Mouse (Mus musculus): ENCODE measurements around the gene Rtn1. TPM values are rescaled to one million over a fixed set of nuclear protein-coding genes. Genes with fewer than 3 reads are reported as not detected.

Rtn1 gene
- polyA plus RNA-seq, 1 experiment from 2014 or later = 69.3 TPM

DNA sequence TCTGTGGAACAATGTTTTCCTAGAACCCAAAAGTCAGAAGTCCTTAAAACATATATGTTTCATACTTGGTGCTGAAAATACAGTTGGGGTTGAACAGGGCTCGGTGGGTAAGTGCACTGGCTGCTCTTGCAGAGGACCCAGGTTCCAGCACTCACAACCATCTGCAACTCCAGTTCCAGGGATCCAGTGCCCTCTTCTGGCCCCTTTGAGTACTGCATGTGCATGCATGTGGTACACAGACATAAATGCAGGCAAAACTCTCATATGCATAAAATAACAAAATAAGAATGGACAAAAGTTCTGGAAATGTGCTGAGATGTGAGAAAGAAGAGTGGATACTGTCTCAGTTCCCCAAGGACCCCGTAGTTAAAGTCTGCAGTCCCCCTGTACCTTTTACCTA lies 141.2 kb downstream of the Rtn1 start:
- H3K4me1 ChIP-seq (ENCODE audit: control insufficient read depth, insufficient read depth, low read length) = no peaks in the 10 kb centered on the region
- no peaks in the 10 kb centered on the region for H3K9me3 ChIP-seq (ENCODE audit: control insufficient read depth, low read length)
- H3K4me2 ChIP-seq (ENCODE audit: low read depth, low read length) = no peak overlapping the region
- no peak for ATAC-seq
- H3K27ac ChIP-seq (ENCODE audit: low read length) = no peak overlapping the region
- WGBS = 82% methylated on average over 2 of the region's 2 CpGs
- H3K36me3 ChIP-seq (ENCODE audit: control insufficient read depth, insufficient read depth, low read length) = no peaks in the 10 kb centered on the region
- H3K9ac ChIP-seq (ENCODE audit: low read depth, low read length) = no peak overlapping the region
- no peaks in the 10 kb centered on the region for H3K27me3 ChIP-seq (replicated peaks; ENCODE audit: control insufficient read depth, insufficient read depth, low read length)
- no peak overlapping the region for H3K4me3 ChIP-seq (ENCODE audit: low read length)

DNA sequence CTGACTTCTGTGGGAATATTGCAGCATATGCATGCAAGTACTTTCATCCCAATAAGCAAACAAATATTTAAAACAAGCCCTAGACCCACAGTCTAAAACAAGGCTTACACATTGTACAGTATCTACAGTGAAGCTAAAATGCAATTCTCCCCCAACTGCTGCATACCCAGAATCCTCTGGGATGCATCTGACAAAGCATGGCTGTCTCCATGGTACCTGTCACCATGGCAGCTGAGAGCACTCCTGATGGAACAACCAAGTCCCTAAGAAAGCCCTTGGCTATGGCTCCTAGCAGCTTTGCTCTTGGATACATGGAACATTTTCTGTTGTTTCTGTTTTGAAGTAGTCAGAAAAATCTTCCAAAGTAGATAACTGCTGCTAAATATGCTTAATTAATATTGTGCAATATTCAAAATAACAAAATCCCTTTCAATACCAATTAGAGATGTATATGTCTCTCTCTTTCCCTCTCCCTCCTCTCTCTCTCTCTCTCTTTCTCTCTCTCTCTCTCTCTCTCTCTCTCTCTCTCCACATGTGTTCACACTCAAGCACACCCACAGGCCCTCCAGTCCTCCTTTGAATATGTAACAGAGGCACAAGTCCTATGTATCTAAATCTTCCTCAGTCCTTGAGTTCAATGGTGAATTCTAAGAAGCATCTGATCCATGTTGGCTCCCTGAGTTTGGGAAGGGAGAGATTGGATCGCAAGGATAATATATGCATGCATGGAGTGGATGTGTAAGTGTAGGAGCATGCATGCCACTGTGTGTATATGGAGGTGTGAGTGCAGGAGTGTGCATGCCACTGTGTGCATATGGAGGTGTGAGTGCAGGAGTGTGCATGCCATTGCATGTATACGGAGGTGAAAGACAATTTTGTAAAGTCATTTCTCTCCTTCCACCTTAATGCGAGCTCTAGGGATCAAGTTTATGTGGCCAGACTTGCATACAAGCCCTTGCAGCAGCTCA lies 143.3 kb downstream of the Rtn1 start:
- H3K4me2 ChIP-seq (ENCODE audit: low read depth, low read length) = no peak overlapping the region
- ATAC-seq = no peak
- H3K4me1 ChIP-seq (ENCODE audit: control insufficient read depth, insufficient read depth, low read length) = no peaks in the 10 kb centered on the region
- H3K27ac ChIP-seq (ENCODE audit: low read length) = no peak overlapping the region
- H3K9me3 ChIP-seq (ENCODE audit: control insufficient read depth, low read length) = no peaks in the 10 kb centered on the region
- no peaks in the 10 kb centered on the region for H3K36me3 ChIP-seq (ENCODE audit: control insufficient read depth, insufficient read depth, low read length)
- no peaks in the 10 kb centered on the region for H3K27me3 ChIP-seq (replicated peaks; ENCODE audit: control insufficient read depth, insufficient read depth, low read length)
- no peak overlapping the region for H3K4me3 ChIP-seq (ENCODE audit: low read length)
- H3K9ac ChIP-seq (ENCODE audit: low read depth, low read length) = no peak overlapping the region
- 86% methylated on average over 3 of the region's 3 CpGs for WGBS

DNA sequence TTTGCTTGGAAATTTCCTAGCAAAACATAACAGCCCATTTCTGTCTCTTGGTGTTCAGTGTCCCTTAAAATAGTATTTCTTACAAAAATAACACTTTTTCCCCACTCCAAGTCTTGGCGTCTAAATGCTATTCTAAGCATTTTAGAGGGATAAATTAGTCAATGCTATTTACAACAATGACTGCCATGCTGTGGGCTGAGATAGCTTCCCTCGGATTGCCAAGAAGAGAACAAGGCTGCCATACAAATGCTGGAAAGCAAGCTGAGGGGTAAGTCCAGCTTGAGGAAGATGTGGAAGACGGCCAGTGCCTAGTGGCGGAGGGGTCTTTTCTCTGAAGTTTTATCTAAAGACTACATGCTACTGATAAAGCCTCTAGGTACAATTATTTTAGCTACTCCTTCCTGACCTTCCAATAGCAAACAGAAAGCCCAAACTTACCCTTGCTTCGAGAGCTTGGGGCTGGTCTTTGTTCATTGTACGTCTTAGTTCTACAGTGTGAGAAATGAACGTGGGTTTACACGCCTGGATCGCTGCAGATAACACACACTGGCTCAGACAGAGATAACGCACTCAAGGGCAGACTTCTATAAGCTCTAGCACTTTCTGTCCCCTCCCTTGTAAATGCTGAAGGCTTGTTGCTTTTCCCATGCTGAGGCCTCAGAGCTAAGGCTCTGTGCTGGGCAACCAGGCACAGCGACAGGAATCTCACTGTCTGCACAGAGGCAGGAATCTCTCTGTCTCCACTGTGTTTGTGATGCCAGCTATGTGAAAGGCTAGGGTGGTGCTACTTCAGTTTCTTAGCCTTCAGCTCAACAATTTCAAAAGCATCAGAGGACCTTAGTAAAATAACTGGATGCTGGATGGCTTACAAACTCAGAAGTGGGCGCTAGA lies 145.4 kb downstream of the Rtn1 start:
- no peak overlapping the region for H3K27ac ChIP-seq (ENCODE audit: low read length)
- no peaks in the 10 kb centered on the region for H3K36me3 ChIP-seq (ENCODE audit: control insufficient read depth, insufficient read depth, low read length)
- no peaks in the 10 kb centered on the region for H3K4me1 ChIP-seq (ENCODE audit: control insufficient read depth, insufficient read depth, low read length)
- WGBS = 69% methylated on average over 12 of the region's 12 CpGs
- H3K4me3 ChIP-seq (ENCODE audit: low read length) = no peak overlapping the region
- H3K4me2 ChIP-seq (ENCODE audit: low read depth, low read length) = no peak overlapping the region
- H3K9ac ChIP-seq (ENCODE audit: low read depth, low read length) = no peak overlapping the region
- no peaks in the 10 kb centered on the region for H3K9me3 ChIP-seq (ENCODE audit: control insufficient read depth, low read length)
- no peaks in the 10 kb centered on the region for H3K27me3 ChIP-seq (replicated peaks; ENCODE audit: control insufficient read depth, insufficient read depth, low read length)
- ATAC-seq = no peak

DNA sequence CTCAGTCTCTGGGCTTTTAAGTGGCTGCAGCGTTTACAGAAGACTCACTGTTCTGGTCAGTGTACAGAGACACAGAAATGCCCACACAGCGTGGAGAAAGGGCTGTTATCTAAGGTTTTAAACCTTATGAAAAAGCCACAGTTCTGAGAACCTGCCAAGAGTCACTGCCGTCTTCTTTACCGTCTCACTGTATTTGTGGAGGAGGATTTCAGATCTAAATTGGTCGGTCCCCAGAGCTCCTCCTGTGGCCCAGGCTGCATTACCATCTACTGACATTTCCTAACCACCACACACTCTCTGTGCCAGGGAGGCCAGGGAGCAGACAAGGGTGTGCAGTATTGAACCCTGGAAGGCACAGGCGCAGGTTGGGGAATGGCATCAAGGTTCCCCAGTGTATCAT lies 151.9 kb downstream of the Rtn1 start:
- H3K9me3 ChIP-seq (ENCODE audit: control insufficient read depth, low read length) = no peaks in the 10 kb centered on the region
- 55% methylated on average over 6 of the region's 6 CpGs for WGBS
- H3K4me2 ChIP-seq (ENCODE audit: low read depth, low read length) = no peak overlapping the region
- H3K36me3 ChIP-seq (ENCODE audit: control insufficient read depth, insufficient read depth, low read length) = no peaks in the 10 kb centered on the region
- no peaks in the 10 kb centered on the region for H3K4me1 ChIP-seq (ENCODE audit: control insufficient read depth, insufficient read depth, low read length)
- H3K27me3 ChIP-seq (replicated peaks; ENCODE audit: control insufficient read depth, insufficient read depth, low read length) = no peaks in the 10 kb centered on the region
- H3K9ac ChIP-seq (ENCODE audit: low read depth, low read length) = no peak overlapping the region
- H3K27ac ChIP-seq (ENCODE audit: low read length) = no peak overlapping the region
- ATAC-seq = no peak
- no peak overlapping the region for H3K4me3 ChIP-seq (ENCODE audit: low read length)

DNA sequence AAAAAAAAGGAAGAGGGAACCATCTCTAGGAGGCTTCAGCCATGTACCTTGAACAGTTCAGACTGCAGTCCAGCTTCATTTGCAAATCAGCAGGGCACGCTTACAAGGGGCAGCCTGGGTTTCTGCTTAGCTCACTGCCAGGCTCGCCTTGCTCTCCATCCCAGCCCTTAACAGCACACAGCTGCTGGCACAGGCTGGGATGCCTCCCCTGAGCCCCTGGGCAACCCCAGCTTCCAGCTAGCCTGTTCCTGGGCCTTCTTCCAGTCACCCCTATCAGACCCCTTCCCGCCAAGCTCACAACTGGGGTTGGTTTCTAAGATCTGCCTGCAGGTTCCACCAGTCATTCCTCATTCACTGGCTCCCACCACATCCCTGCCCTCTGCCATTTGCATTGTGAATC lies 155.8 kb downstream of the Rtn1 start:
- Histone ChIP-seq H3K27ac (ENCODE audit: low read length) (no peak overlapping the region), H3K4me1 (ENCODE audit: control insufficient read depth, insufficient read depth, low read length) (no peaks in the 10 kb centered on the region), H3K4me3 (ENCODE audit: low read length) (no peak overlapping the region), H3K4me2 (ENCODE audit: low read depth, low read length) (no peak overlapping the region), H3K27me3 (replicated peaks; ENCODE audit: control insufficient read depth, insufficient read depth, low read length) (no peaks in the 10 kb centered on the region), H3K36me3 (ENCODE audit: control insufficient read depth, insufficient read depth, low read length) (no peaks in the 10 kb centered on the region), H3K9me3 (ENCODE audit: control insufficient read depth, low read length) (no peaks in the 10 kb centered on the region), H3K9ac (ENCODE audit: low read depth, low read length) (no peak overlapping the region)
- 78% methylated on average over 3 of the region's 3 CpGs for WGBS
- ATAC-seq = no peak

DNA sequence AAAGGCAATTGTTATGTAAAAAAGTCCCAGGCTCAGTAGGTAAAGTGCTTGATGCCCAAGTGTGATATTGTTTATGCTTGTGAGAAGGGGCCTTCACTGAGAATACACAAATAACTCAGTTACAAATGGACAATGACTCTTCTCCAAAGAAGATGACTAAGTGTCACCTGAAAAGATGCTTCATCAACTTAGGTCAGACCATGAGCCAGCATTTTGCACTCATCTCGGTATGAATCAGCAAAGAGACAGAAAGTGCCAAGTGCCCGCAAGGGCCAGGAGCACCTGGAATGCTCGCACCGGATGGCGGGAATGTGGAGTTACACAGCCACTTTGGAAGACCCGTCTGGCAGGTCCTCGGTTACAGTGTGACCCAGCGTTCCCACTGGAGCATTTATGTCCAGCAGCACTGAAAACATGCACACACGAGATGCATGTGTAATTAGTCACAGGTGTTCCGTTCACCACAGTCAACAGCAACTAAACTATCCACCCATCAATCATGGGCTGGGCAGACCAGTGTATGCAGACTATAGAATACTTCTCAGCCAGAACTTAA lies 156.9 kb downstream of the Rtn1 start:
- Histone ChIP-seq H3K9me3 (ENCODE audit: control insufficient read depth, low read length) (no peaks in the 10 kb centered on the region), H3K4me2 (ENCODE audit: low read depth, low read length) (no peak overlapping the region), H3K27ac (ENCODE audit: low read length) (no peak overlapping the region), H3K27me3 (replicated peaks; ENCODE audit: control insufficient read depth, insufficient read depth, low read length) (no peaks in the 10 kb centered on the region), H3K4me1 (ENCODE audit: control insufficient read depth, insufficient read depth, low read length) (no peaks in the 10 kb centered on the region), H3K9ac (ENCODE audit: low read depth, low read length) (no peak overlapping the region), H3K36me3 (ENCODE audit: control insufficient read depth, insufficient read depth, low read length) (no peaks in the 10 kb centered on the region), H3K4me3 (ENCODE audit: low read length) (no peak overlapping the region)
- ATAC-seq = no peak
- 75% methylated on average over 10 of the region's 10 CpGs for WGBS

DNA sequence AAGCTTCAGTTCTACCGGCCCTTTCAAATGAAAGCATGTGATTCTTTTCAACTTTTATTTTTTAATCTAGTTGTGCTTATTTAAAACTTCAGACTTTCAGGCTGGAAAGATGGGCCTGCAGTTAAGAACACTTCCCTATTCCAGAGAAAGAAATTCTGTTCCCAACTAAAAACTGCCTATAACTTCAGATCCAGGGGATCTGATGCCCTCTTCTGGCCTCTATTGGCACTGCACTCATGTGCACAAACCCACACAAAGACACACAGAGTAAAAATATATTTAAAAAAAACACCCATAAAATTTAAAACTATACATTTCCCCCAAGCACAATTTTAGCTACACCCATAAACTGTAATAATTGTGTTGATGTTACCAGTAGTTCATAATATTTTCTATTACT lies 163.9 kb downstream of the Rtn1 start:
- Histone ChIP-seq H3K27me3 (replicated peaks; ENCODE audit: control insufficient read depth, insufficient read depth, low read length) (no peaks in the 10 kb centered on the region), H3K4me2 (ENCODE audit: low read depth, low read length) (no peak overlapping the region), H3K4me3 (ENCODE audit: low read length) (no peak overlapping the region), H3K9ac (ENCODE audit: low read depth, low read length) (no peak overlapping the region), H3K9me3 (ENCODE audit: control insufficient read depth, low read length) (no peaks in the 10 kb centered on the region), H3K36me3 (ENCODE audit: control insufficient read depth, insufficient read depth, low read length) (no peaks in the 10 kb centered on the region), H3K4me1 (ENCODE audit: control insufficient read depth, insufficient read depth, low read length) (no peaks in the 10 kb centered on the region), H3K27ac (ENCODE audit: low read length) (no peak overlapping the region)
- ATAC-seq = no peak
- 91% methylated on average over 1 of the region's 1 CpGs for WGBS

DNA sequence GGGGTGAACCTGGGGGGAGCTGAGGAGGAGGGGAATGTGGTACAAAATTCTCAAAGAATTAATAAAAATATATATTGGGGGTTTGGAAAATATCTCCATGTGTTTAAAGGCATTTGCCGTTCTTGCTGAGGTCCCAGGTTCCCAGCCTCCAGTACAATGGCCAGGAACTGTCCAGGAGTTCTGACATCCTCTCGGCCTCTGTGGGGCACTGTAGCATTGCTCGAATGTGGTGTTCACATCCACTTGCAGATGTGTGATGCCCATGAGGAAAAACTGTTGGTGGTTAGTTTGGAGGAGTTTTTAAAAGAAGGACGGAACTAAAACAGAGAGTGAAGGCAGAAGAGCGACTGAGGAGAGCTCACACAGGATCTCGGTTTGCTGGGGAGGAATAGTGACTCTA lies 166.0 kb downstream of the Rtn1 start:
- no peaks in the 10 kb centered on the region for H3K4me1 ChIP-seq (ENCODE audit: control insufficient read depth, insufficient read depth, low read length)
- no peak for ATAC-seq
- no peaks in the 10 kb centered on the region for H3K9me3 ChIP-seq (ENCODE audit: control insufficient read depth, low read length)
- WGBS = 62% methylated on average over 6 of the region's 6 CpGs
- H3K9ac ChIP-seq (ENCODE audit: low read depth, low read length) = no peak overlapping the region
- no peaks in the 10 kb centered on the region for H3K36me3 ChIP-seq (ENCODE audit: control insufficient read depth, insufficient read depth, low read length)
- H3K27me3 ChIP-seq (replicated peaks; ENCODE audit: control insufficient read depth, insufficient read depth, low read length) = peaks cover 4% of the 10 kb centered on the region; the same call in 1 of the 2 replicates
- no peak overlapping the region for H3K4me2 ChIP-seq (ENCODE audit: low read depth, low read length)
- H3K27ac ChIP-seq (ENCODE audit: low read length) = no peak overlapping the region
- no peak overlapping the region for H3K4me3 ChIP-seq (ENCODE audit: low read length)

DNA sequence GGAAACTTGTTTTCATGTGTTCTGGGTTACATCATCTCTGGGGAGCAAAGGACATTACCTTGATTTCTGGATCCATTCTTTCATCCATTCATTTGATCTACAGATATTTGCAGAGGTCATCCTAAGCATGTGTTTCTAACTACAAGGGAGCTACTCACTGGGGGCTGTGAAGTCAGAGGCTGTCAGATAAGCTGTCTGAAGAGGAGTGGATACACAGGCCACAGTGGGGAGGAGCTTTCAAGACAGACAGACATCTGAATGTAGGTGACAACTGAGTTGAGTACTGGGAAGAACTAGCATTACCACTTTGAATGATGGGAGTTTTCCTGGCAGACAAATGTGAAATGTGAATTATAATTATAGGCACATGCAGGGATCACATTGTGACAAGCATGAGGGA lies 168.3 kb downstream of the Rtn1 start:
- Histone ChIP-seq H3K9me3 (ENCODE audit: control insufficient read depth, low read length) (no peaks in the 10 kb centered on the region), H3K36me3 (ENCODE audit: control insufficient read depth, insufficient read depth, low read length) (no peaks in the 10 kb centered on the region), H3K4me3 (ENCODE audit: low read length) (no peak overlapping the region), H3K4me2 (ENCODE audit: low read depth, low read length) (no peak overlapping the region), H3K9ac (ENCODE audit: low read depth, low read length) (no peak overlapping the region), H3K27ac (ENCODE audit: low read length) (no peak overlapping the region), H3K27me3 (replicated peaks; ENCODE audit: control insufficient read depth, insufficient read depth, low read length) (peaks cover 10% of the 10 kb centered on the region; the same call in 1 of the 2 replicates), H3K4me1 (ENCODE audit: control insufficient read depth, insufficient read depth, low read length) (no peaks in the 10 kb centered on the region)
- no peak for ATAC-seq

Data from intestine, embryonic 16.5 days (tissue).